Mouse (Mus musculus): ENCODE data around the gene Btla. TPM values are rescaled to one million over a fixed set of nuclear protein-coding genes. Genes with fewer than 3 reads are reported as not detected.

The Btla gene
- polyA plus RNA-seq, 1 experiment from 2014 or later, result 0.91 TPM

DNA sequence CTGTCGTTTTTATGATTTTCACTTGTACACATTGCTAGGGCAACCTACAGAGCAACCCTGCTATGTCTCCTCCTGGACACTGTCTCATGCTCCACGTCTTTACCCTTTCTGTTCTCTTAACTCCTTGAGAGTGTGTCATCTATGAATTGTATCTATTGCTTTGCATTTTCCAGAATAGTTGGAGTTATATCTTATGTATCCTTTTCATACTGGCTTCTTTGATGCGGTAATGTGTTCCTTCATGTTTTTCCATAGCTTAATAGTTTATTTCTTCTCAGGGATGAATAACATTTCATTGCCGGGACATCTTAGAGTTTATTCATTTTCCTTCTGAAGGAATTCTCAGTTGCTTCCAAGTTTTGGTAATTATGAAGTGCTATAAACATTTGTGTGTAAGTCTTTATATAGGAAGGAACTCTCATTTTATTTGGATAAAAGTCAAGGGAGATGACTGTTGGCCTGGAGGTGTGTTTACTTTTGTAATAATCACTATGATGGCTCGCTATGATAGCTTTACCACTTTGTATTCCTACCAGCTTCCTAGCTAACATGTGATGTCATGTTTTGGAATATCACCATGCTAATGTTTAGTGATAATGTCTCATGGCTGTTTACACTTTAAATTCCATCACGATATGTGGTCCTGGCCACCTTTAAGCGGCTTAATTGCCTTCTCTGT, 31.2 kb downstream of the Btla start:
- no peaks in the 10 kb centered on the region for H3K4me1 ChIP-seq (ENCODE audit: control insufficient read depth, insufficient read depth, low read length)
- ATAC-seq, result no peak
- no peak overlapping the region for H3K4me2 ChIP-seq (ENCODE audit: low read depth, low read length)
- 62% methylated on average over 7 of the region's 7 CpGs for WGBS
- H3K9me3 ChIP-seq (ENCODE audit: control insufficient read depth, low read length), result no peaks in the 10 kb centered on the region
- no peaks in the 10 kb centered on the region for H3K27me3 ChIP-seq (replicated peaks; ENCODE audit: control insufficient read depth, insufficient read depth, low read length)
- no peak overlapping the region for H3K4me3 ChIP-seq (ENCODE audit: low read length)
- no peaks in the 10 kb centered on the region for H3K36me3 ChIP-seq (ENCODE audit: control insufficient read depth, insufficient read depth, low read length)
- H3K9ac ChIP-seq (ENCODE audit: low read depth, low read length), result no peak overlapping the region
- no peak overlapping the region for H3K27ac ChIP-seq (ENCODE audit: low read length)

DNA sequence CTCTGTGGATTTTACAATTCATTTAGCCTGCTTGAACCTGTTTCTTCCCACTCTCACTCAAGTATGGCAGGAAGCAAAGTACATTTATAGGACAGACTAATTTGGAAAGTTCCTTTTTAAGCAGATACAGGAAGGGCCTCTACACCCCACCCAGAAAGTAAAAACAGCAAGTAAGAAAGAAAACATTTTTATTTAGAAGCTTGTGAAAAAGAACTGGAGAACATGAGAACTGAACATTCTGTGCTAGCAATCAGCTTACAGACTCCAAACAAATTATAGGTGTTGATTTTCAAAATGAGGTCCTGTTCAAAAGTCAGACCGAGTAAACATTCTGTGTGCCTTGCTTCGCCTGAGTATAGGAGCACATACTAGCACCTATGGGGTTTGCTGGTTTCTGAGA, 32.8 kb downstream of the Btla start:
- H3K9ac ChIP-seq (ENCODE audit: low read depth, low read length), result no peak overlapping the region
- WGBS, result 88% methylated on average over 2 of the region's 2 CpGs
- H3K4me3 ChIP-seq (ENCODE audit: low read length), result no peak overlapping the region
- H3K27me3 ChIP-seq (replicated peaks; ENCODE audit: control insufficient read depth, insufficient read depth, low read length), result no peaks in the 10 kb centered on the region
- H3K4me2 ChIP-seq (ENCODE audit: low read depth, low read length), result no peak overlapping the region
- H3K9me3 ChIP-seq (ENCODE audit: control insufficient read depth, low read length), result no peaks in the 10 kb centered on the region
- H3K27ac ChIP-seq (ENCODE audit: low read length), result no peak overlapping the region
- no peaks in the 10 kb centered on the region for H3K36me3 ChIP-seq (ENCODE audit: control insufficient read depth, insufficient read depth, low read length)
- no peak for ATAC-seq
- no peaks in the 10 kb centered on the region for H3K4me1 ChIP-seq (ENCODE audit: control insufficient read depth, insufficient read depth, low read length)

DNA sequence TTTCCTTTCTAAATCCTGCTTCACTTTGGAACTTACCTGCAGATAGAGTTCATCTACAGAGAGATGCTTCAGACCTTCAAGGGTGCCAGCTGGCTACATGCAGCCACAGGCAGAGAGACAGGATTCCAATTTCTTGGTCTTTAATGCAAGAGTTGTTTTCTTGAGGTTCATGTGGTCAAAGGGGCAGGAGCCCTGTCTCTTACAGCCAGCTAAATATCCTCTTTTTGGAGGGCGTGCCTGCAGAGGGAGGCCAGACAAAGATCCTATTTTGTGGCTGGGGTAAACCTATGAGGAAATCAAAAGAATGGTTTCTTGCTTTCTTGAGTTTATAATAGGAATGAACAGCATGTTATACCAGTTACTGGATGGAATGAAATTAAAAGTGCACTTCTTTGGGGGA, 33.5 kb downstream of the Btla start:
- H3K9me3 ChIP-seq (ENCODE audit: control insufficient read depth, low read length), result no peaks in the 10 kb centered on the region
- no peaks in the 10 kb centered on the region for H3K4me1 ChIP-seq (ENCODE audit: control insufficient read depth, insufficient read depth, low read length)
- no peak overlapping the region for H3K4me3 ChIP-seq (ENCODE audit: low read length)
- H3K27ac ChIP-seq (ENCODE audit: low read length), result no peak overlapping the region
- H3K27me3 ChIP-seq (replicated peaks; ENCODE audit: control insufficient read depth, insufficient read depth, low read length), result no peaks in the 10 kb centered on the region
- 97% methylated on average over 1 of the region's 1 CpGs for WGBS
- no peaks in the 10 kb centered on the region for H3K36me3 ChIP-seq (ENCODE audit: control insufficient read depth, insufficient read depth, low read length)
- no peak overlapping the region for H3K9ac ChIP-seq (ENCODE audit: low read depth, low read length)
- ATAC-seq, result no peak
- H3K4me2 ChIP-seq (ENCODE audit: low read depth, low read length), result no peak overlapping the region

DNA sequence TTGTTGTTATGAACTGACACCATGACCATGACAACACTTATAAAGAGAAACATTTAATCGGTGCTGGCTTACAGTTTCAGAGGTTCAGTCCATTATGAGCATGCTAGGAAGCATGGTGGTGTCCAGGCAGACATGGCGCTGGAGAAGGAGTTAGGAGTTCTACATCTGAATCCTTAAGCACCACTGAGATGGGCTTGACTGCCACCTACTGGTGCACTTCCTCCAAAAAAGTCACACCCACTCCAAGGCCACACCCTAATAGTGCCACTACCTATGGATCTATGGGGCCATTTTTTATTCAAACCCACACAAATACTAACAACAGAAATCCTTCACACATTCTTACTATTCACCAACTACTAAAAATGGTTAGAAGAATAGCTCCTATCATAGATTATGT, 35.5 kb downstream of the Btla start:
- Histone ChIP-seq H3K4me1 (ENCODE audit: control insufficient read depth, insufficient read depth, low read length) (no peaks in the 10 kb centered on the region), H3K4me2 (ENCODE audit: low read depth, low read length) (no peak overlapping the region), H3K9me3 (ENCODE audit: control insufficient read depth, low read length) (no peaks in the 10 kb centered on the region), H3K27ac (ENCODE audit: low read length) (no peak overlapping the region), H3K9ac (ENCODE audit: low read depth, low read length) (no peak overlapping the region), H3K27me3 (replicated peaks; ENCODE audit: control insufficient read depth, insufficient read depth, low read length) (no peaks in the 10 kb centered on the region), H3K36me3 (ENCODE audit: control insufficient read depth, insufficient read depth, low read length) (no peaks in the 10 kb centered on the region), H3K4me3 (ENCODE audit: low read length) (no peak overlapping the region)
- WGBS, result 85% methylated on average over 2 of the region's 2 CpGs
- no peak for ATAC-seq

DNA sequence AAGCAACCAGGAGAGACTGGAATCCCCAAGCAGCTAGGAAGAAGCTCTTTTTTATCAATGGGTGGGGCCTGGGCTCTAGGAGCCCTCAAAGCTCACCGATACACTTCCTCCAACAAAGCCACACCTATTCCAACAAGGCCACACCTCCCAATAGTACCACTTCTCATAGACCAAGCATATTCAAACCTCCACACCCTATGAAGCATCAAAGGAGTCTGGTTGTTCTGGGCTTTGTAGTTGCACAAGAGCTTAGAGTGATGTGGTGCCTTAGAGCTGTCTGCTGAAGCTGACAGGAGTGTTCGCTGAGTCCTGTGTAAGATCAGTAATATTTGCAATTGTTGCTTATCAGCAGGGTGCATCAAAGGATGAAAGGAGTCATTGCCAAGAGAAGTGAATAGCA, 37.2 kb downstream of the Btla start:
- H3K36me3 ChIP-seq (ENCODE audit: control insufficient read depth, insufficient read depth, low read length), result no peaks in the 10 kb centered on the region
- H3K27me3 ChIP-seq (replicated peaks; ENCODE audit: control insufficient read depth, insufficient read depth, low read length), result no peaks in the 10 kb centered on the region
- no peaks in the 10 kb centered on the region for H3K4me1 ChIP-seq (ENCODE audit: control insufficient read depth, insufficient read depth, low read length)
- no peaks in the 10 kb centered on the region for H3K9me3 ChIP-seq (ENCODE audit: control insufficient read depth, low read length)
- no peak overlapping the region for H3K27ac ChIP-seq (ENCODE audit: low read length)
- H3K4me2 ChIP-seq (ENCODE audit: low read depth, low read length), result no peak overlapping the region
- no peak for ATAC-seq
- WGBS, result 81% methylated on average over 2 of the region's 2 CpGs
- H3K9ac ChIP-seq (ENCODE audit: low read depth, low read length), result no peak overlapping the region
- H3K4me3 ChIP-seq (ENCODE audit: low read length), result no peak overlapping the region

DNA sequence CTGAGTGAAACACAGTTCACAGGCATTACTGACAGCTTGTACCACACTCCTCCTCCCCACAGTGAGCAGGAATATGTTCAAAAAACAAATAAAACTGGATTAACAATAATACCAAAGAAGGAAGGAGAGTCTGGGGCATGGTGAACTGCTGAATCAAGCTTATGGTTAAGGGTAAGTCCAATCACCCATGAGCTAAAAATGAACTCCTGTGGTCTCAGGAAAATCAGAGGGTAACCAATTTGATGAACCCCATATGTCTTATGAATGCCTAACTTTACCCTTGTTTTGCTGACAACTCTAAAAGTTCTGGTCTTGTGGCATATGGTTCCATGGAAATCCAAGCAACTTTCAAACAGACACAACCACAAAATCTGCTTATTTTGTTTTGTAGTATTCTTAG, 37.9 kb downstream of the Btla start:
- no peaks in the 10 kb centered on the region for H3K27me3 ChIP-seq (replicated peaks; ENCODE audit: control insufficient read depth, insufficient read depth, low read length)
- H3K27ac ChIP-seq (ENCODE audit: low read length), result no peak overlapping the region
- no peak overlapping the region for H3K9ac ChIP-seq (ENCODE audit: low read depth, low read length)
- H3K4me3 ChIP-seq (ENCODE audit: low read length), result no peak overlapping the region
- H3K36me3 ChIP-seq (ENCODE audit: control insufficient read depth, insufficient read depth, low read length), result no peaks in the 10 kb centered on the region
- H3K4me1 ChIP-seq (ENCODE audit: control insufficient read depth, insufficient read depth, low read length), result no peaks in the 10 kb centered on the region
- H3K9me3 ChIP-seq (ENCODE audit: control insufficient read depth, low read length), result no peaks in the 10 kb centered on the region
- no peak for ATAC-seq
- no peak overlapping the region for H3K4me2 ChIP-seq (ENCODE audit: low read depth, low read length)

DNA sequence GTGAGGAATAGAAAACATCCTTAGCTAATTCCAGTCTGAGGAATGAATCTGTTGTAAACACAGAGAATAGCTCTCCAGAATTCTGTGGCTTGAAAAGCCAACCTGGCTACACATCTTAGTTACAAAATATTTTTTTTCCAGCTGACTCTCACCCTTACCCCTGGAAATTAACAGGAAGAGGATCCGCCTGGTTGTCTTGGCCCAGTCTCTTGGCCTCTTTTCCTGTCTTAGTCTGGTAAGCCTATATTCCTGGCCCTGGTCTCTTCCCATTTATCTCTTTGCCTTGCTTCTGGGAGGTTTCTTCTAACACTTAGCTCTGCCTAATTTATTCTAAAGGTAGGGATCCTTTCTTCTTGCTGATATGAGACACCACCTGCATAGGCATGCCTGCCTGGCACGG, 45.8 kb downstream of the Btla start:
- Histone ChIP-seq H3K4me1 (ENCODE audit: control insufficient read depth, insufficient read depth, low read length) (no peaks in the 10 kb centered on the region), H3K4me3 (ENCODE audit: low read length) (no peak overlapping the region), H3K36me3 (ENCODE audit: control insufficient read depth, insufficient read depth, low read length) (no peaks in the 10 kb centered on the region), H3K27ac (ENCODE audit: low read length) (no peak overlapping the region), H3K9ac (ENCODE audit: low read depth, low read length) (no peak overlapping the region), H3K4me2 (ENCODE audit: low read depth, low read length) (no peak overlapping the region), H3K9me3 (ENCODE audit: control insufficient read depth, low read length) (no peaks in the 10 kb centered on the region), H3K27me3 (replicated peaks; ENCODE audit: control insufficient read depth, insufficient read depth, low read length) (no peaks in the 10 kb centered on the region)
- no peak for ATAC-seq
- WGBS, result 71% methylated on average over 2 of the region's 2 CpGs

DNA sequence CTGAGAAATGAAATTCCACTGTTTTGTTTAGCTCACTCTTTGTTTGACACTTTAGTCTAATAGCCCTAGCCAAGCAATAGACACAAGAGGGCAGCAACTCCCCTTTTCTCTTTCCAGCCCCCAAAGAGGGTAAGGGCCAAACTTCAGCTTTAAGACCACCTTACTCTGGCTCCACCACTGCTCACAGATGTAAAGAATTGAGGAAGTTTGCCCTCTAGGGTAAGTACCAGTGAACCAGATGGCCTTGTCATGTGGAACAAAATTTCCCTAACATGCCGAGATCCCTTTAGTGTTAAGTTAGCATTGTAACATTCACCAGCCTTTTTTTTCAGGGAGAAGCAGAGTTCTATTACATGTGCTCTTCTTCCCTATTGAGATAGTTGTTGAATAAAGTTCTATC, 59.0 kb downstream of the Btla start:
- Histone ChIP-seq H3K27ac (ENCODE audit: low read length) (no peak overlapping the region), H3K36me3 (ENCODE audit: control insufficient read depth, insufficient read depth, low read length) (no peaks in the 10 kb centered on the region), H3K4me3 (ENCODE audit: low read length) (no peak overlapping the region), H3K27me3 (replicated peaks; ENCODE audit: control insufficient read depth, insufficient read depth, low read length) (no peaks in the 10 kb centered on the region), H3K4me2 (ENCODE audit: low read depth, low read length) (no peak overlapping the region), H3K9me3 (ENCODE audit: control insufficient read depth, low read length) (no peaks in the 10 kb centered on the region), H3K9ac (ENCODE audit: low read depth, low read length) (no peak overlapping the region), H3K4me1 (ENCODE audit: control insufficient read depth, insufficient read depth, low read length) (no peaks in the 10 kb centered on the region)
- no peak for ATAC-seq
- WGBS, result 76% methylated on average over 1 of the region's 1 CpGs

DNA sequence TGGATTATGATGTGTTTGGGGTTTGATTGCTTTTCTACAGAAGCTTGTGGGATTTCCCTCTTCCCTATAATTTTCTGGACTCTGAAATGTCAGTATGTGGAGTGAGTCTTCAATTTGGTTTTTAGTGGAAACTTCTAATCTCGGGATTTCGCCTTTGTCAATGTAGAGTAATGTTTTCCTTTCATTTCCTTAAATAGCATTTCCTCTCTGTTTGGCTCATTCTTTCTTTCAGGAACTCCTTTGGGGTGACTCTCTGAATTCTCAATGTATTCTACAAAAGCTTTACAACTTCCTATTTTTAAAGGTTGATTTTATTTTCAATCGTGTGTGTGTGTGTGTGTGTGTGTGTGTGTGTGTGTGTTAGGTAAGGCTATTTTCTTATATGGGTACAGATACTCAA, 73.7 kb downstream of the Btla start:
- Histone ChIP-seq H3K4me3 (ENCODE audit: low read length) (no peak overlapping the region), H3K4me2 (ENCODE audit: low read depth, low read length) (no peak overlapping the region), H3K9ac (ENCODE audit: low read depth, low read length) (no peak overlapping the region), H3K27me3 (replicated peaks; ENCODE audit: control insufficient read depth, insufficient read depth, low read length) (no peaks in the 10 kb centered on the region), H3K4me1 (ENCODE audit: control insufficient read depth, insufficient read depth, low read length) (no peaks in the 10 kb centered on the region), H3K36me3 (ENCODE audit: control insufficient read depth, insufficient read depth, low read length) (no peaks in the 10 kb centered on the region), H3K9me3 (ENCODE audit: control insufficient read depth, low read length) (no peaks in the 10 kb centered on the region), H3K27ac (ENCODE audit: low read length) (no peak overlapping the region)
- no peak for ATAC-seq
- WGBS, result 74% methylated on average over 3 of the region's 3 CpGs

Data from intestine, embryonic 16.5 days (tissue).